Mouse (Mus musculus): Measurements from ENCODE around the gene Cisd1.

- TF ChIP-seq CTCF (IDR thresholded peaks at IDR 0.05; ENCODE audit: low read depth) (no peak), EP300 (IDR thresholded peaks at IDR 0.05; ENCODE audit: low read depth) (no peak; the same call in 1 of the 2 replicates)
Observed at GRCm38 (mm10) chr10:71337733-71338132, 7.0 kb downstream of the Cisd1 start.
